8 mouse cellular contexts compared by ENCODE assay signal in the genomic region with DNA sequence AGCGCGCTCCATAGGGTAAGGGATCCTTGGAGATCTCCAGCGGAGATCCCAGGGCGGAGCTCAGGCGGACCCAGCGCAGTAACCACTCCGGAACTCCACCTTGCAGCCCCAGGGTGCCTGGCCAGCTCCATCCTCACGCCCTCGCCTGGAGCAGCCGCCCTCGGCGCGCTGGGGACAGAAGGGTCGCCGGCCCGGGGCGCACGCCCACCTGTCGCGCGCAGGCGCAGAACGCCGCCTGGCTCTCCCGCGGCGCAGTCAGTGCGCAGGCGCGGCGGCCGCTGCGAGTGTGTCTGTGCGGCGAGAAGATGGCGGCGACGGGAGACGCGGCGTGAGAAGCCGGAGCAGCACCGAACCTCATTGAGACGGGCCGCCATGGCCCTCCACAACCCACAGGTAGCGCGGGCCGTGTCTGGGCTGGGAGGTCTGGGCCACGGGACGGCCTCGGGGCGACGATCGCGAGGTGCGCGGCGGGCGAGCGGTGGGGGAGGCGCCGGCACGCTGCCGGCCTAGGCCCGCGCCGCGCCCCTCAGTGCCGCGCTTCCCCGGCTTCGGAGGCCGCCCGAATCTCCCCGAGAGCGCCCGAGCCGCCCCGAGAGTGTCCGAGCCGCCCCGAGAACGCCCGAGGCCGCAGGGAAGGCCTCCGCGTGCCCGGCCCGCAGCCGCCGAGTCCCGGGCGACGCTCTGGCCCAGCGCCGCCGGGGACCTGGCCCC. TPM values are rescaled to one million over a fixed set of nuclear protein-coding genes. Genes with fewer than 3 reads are reported as not detected.
A peak's percentile ranks its signal among the peaks of the same experiment; 100 is the strongest.
DNase-seq lines count a peak whose midpoint lies in the region; ATAC-seq and TF ChIP-seq lines count a peak whose summit lies in the region.

A gene (plus strand): TSS at position 295 of the 711 bp plus-strand sequence.

- H3K27ac ChIP-seq in heart, embryonic 13.5 days (replicated peaks) = peak within 1 kb of the TSS; percentile 93
- peak within 1 kb of the TSS; percentile 88 for H3K27ac ChIP-seq in liver, embryonic 11.5 days (ENCODE audit: low read depth, low read length)

- peak within 1 kb of the TSS; percentile 89 for H3K4me3 ChIP-seq in heart, embryonic 13.5 days
- H3K4me3 ChIP-seq in liver, embryonic 11.5 days (ENCODE audit: low read depth, low read length) = peak within 1 kb of the TSS; percentile 81
- H3K4me3 ChIP-seq in myocyte = peak within 1 kb of the TSS; percentile 41

- no peaks in the 10 kb centered on the region for H3K9me3 ChIP-seq in heart, embryonic 13.5 days
- no peaks in the 10 kb centered on the region for H3K9me3 ChIP-seq in liver, embryonic 11.5 days (ENCODE audit: control insufficient read depth, low read length)

- peak within 1 kb of the TSS; percentile 96 for H3K9ac ChIP-seq in heart, embryonic 13.5 days
- peak within 1 kb of the TSS; percentile 90 for H3K9ac ChIP-seq in liver, embryonic 11.5 days (ENCODE audit: low read depth, low read length)

- H3K79me2 ChIP-seq in myocyte (ENCODE audit: control insufficient read depth, insufficient read depth) = peaks cover 47% of the 10 kb centered on the region

- H3K4me1 ChIP-seq in heart, embryonic 13.5 days = peaks cover 49% of the 10 kb centered on the region
- peaks cover 45% of the 10 kb centered on the region for H3K4me1 ChIP-seq in liver, embryonic 11.5 days (replicated peaks; ENCODE audit: control insufficient read depth, insufficient read depth, low read length)

- H3K27me3 ChIP-seq in heart, embryonic 13.5 days (replicated peaks) = no peaks in the 10 kb centered on the region
- no peaks in the 10 kb centered on the region for H3K27me3 ChIP-seq in liver, embryonic 11.5 days (replicated peaks; ENCODE audit: control insufficient read depth, insufficient read depth, low read length)
- H3K27me3 ChIP-seq in myocyte (ENCODE audit: control insufficient read depth, insufficient read depth, insufficient read length) = no peaks in the 10 kb centered on the region

- TF ChIP-seq POLR2A in myocyte (IDR thresholded peaks at IDR 0.05; ENCODE audit: insufficient read length, low read depth) = peak; percentile 94

- H3K36me3 ChIP-seq in heart, embryonic 13.5 days = no peaks in the 10 kb centered on the region
- H3K36me3 ChIP-seq in liver, embryonic 11.5 days (ENCODE audit: control insufficient read depth, insufficient read depth, low read length) = no peaks in the 10 kb centered on the region; the same call in 1 of the 2 replicates
- no peaks in the 10 kb centered on the region for H3K36me3 ChIP-seq in myocyte (ENCODE audit: control insufficient read depth, insufficient read depth)

- peak; percentile 86 for ATAC-seq in CD4-positive, CD25-positive, alpha-beta regulatory T cell, adult 4 months
- ATAC-seq in heart, embryonic 13.5 days (ENCODE audit: extremely low read depth, insufficient number of reproducible peaks, low FRiP score, low TSS enrichment) = peak; percentile 87
- ATAC-seq in liver, embryonic 11.5 days (replicated peaks; ENCODE audit: low FRiP score) = peak; percentile 90

- peak within 1 kb of the TSS; percentile 95 for H3K4me2 ChIP-seq in heart, embryonic 13.5 days
- H3K4me2 ChIP-seq in liver, embryonic 11.5 days = peak within 1 kb of the TSS; percentile 75
- H3K4me2 ChIP-seq in myocyte (ENCODE audit: low read depth) = peak within 1 kb of the TSS; percentile 97

- under 1% methylated on average over 85 of the region's 97 CpGs for WGBS in heart, embryonic 13.5 days
- WGBS in liver, embryonic 11.5 days = under 1% methylated on average over 84 of the region's 97 CpGs

- DNase-seq in c-Kit-negative CD71-positive TER-119-positive erythroid progenitor cells, embryonic 14.5 days (ENCODE audit: low read depth, low spot score) = peak; percentile 84
- peak; percentile 44 for DNase-seq in fibroblast of lung, adult 2 months (ENCODE audit: low read depth)
- DNase-seq in kidney, postnatal 10 days = peak; percentile 94
- peak; percentile 92 for DNase-seq in liver, embryonic 11.5 days (ENCODE audit: low spot score)
- DNase-seq in spleen, postnatal 4 days (ENCODE audit: low spot score in 2 of 2) = peak; percentile 88 to 96

- peak within 1 kb of the TSS; percentile 91 for H3ac ChIP-seq in myocyte (ENCODE audit: control insufficient read depth, insufficient read length)

TF ChIP-seq in myocyte, 11 proteins besides CTCF, POLR2A, EP300 and RAD21:
- TF ChIP-seq MYOD1 (IDR thresholded peaks at IDR 0.05; ENCODE audit: control insufficient read depth in 1 of 3, insufficient read length in 2 of 3, low read depth in 2 of 3) (peak in 1 of 3 experiments; percentile 75), TCF3 (IDR thresholded peaks at IDR 0.05; ENCODE audit: insufficient read length, low read depth) (no peak), POLR2AphosphoS2 (IDR thresholded peaks at IDR 0.05; ENCODE audit: insufficient read length, low read depth) (peak; percentile 95), REST (IDR thresholded peaks at IDR 0.05; ENCODE audit: insufficient read depth, insufficient read length) (no peak), SRF (IDR thresholded peaks at IDR 0.05; ENCODE audit: control insufficient read depth, insufficient read length, low read depth) (no peak), USF1 (IDR thresholded peaks at IDR 0.05; ENCODE audit: low read depth) (no peak), MYOG (IDR thresholded peaks at IDR 0.05; ENCODE audit: control insufficient read depth in 1 of 3, insufficient read depth in 1 of 3, insufficient read length in 2 of 3, low read depth in 2 of 3) (peak in 2 of 3 experiments; percentile 4 to 48), MAX (IDR thresholded peaks at IDR 0.05; ENCODE audit: low read depth) (no peak), TCF12 (IDR thresholded peaks at IDR 0.05; ENCODE audit: insufficient read depth, poor library complexity, severe bottlenecking) (no peak), E2F4 (IDR thresholded peaks at IDR 0.05; ENCODE audit: insufficient read depth) (no peak), CEBPB (IDR thresholded peaks at IDR 0.05; ENCODE audit: insufficient read depth, poor library complexity, severe bottlenecking) (no peak)

RNA-seq across cellular contexts. Expression of the gene that starts here (rescaled TPM):
- polyA plus RNA-seq in CD4-positive, CD25-positive, alpha-beta regulatory T cell, adult 4 months (2017; shearing (Covaris generic)) = 10 to 100 TPM; 10.7 to 12.8 TPM
- polyA plus RNA-seq in heart, embryonic 13.5 days (2015; fragmentation: Nextera tagmentation; extraction: Ambion mirVana) = 1.8 TPM in 1 of 2 replicates, not detected in the other
- 1.4 and 5.3 TPM in 2 replicates for polyA plus RNA-seq in liver, embryonic 11.5 days (2014; fragmentation: Nextera tagmentation; extraction: Ambion mirVana)
- polyA plus RNA-seq in myocyte (2012; fragmentation: generic; extraction: Trizol) = 15.3 TPM

Comparison
In these comparisons a context has a peak if more than half of its experiments do, and no peak if none do; other contexts are left out.
1. Peak in every context shown above with its lines: DNase-seq, ATAC-seq, H3K4me3 ChIP-seq and H3K27ac ChIP-seq.
2. DNase-seq: peak in every context shown above with its lines; median percentile 94 in kidney, postnatal 10 days; 92 in liver, embryonic 11.5 days; 92 in spleen, postnatal 4 days; 84 in c-Kit-negative CD71-positive TER-119-positive erythroid progenitor cells, embryonic 14.5 days; 44 in fibroblast of lung, adult 2 months.